Mouse (Mus musculus): ENCODE measurements around the gene Ap2a2. TPM values are rescaled to one million over a fixed set of nuclear protein-coding genes. Genes with fewer than 3 reads are reported as not detected.

Ap2a2 gene
- polyA plus RNA-seq, 1 experiment: not detected

DNA sequence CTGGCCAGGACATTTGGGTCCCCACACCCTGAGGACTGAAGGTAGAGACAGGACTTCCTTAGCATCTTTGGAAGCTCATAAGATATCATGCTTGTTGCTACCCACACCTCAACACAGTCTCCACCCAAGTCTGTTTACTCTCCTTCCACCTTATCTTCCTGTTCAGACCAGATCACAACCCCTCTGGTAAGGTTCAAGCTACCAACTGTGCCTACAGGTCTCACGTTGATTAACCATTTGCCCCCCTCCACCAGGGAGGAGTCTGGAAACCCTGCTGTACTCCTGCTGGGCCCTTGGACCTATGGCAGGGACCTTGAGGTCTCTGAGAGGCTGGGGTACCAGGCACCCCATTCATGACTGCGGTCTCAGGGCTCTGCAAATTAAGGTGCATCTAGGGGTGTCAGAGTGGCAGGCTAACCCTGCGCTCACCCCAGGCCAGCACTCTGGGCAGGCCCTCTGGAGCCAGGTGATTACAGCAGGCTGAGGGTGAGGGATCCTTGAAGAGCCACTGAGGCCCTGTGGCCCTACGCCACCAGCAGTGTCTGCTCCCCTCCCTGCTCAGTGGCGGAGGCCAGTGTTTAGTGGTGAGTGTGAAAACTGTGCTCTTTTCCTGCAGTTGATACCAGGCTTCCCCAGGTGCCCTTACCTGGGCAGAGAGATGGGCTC lies 109.8 kb downstream of the Ap2a2 start:
- TF ChIP-seq GATA1 (IDR thresholded peaks at IDR 0.05; ENCODE audit: low read length): no peak

- TF ChIP-seq GATA1 (IDR thresholded peaks at IDR 0.05; ENCODE audit: low read length): no peak
Observed at GRCm38 (mm10) chr7:141678922-141679321, 116.9 kb downstream of the Ap2a2 start.

Other genes starting within 250 kb of the Ap2a2 start
- 72.4 and 106 TPM in 2 replicates for gene Deaf1, start 234.5 kb upstream of the Ap2a2 start, polyA plus RNA-seq (2012)
- 8.7 and 9.3 TPM in 2 replicates for gene Tmem80, start 234.4 kb upstream of the Ap2a2 start, polyA plus RNA-seq (2012)
- gene Eps8l2, start 223.3 kb upstream of the Ap2a2 start, polyA plus RNA-seq (2012): not detected in 2 replicates
- 96.8 and 412 TPM in 2 replicates for gene Taldo1, start 170.0 kb upstream of the Ap2a2 start, polyA plus RNA-seq (2012)
- 16.2 and 16.7 TPM in 2 replicates for gene Gatd1, start 148.0 kb upstream of the Ap2a2 start, polyA plus RNA-seq (2012)
- not detected in 2 replicates for gene Cend1, start 132.7 kb upstream of the Ap2a2 start, polyA plus RNA-seq (2012)
- gene Slc25a22, start 124.3 kb upstream of the Ap2a2 start, polyA plus RNA-seq (2012): 66.0 and 68.6 TPM in 2 replicates
- 39.0 and 55.7 TPM in 2 replicates for gene Pidd1, start 118.1 kb upstream of the Ap2a2 start, polyA plus RNA-seq (2012)
- 3,328 and 6,963 TPM in 2 replicates for gene Rplp2, start 114.8 kb upstream of the Ap2a2 start, polyA plus RNA-seq (2012)
- gene Pnpla2, start 107.0 kb upstream of the Ap2a2 start, polyA plus RNA-seq (2012): 61.7 and 77.3 TPM in 2 replicates
- 0.09 TPM in 1 of 2 replicates, not detected in the other for gene Cracr2b, start 101.1 kb upstream of the Ap2a2 start, polyA plus RNA-seq (2012)
- gene Cd151, start 94.8 kb upstream of the Ap2a2 start, polyA plus RNA-seq (2012): 15.2 and 30.8 TPM in 2 replicates
- 88.8 and 114 TPM in 2 replicates for gene Polr2l, start 87.0 kb upstream of the Ap2a2 start, polyA plus RNA-seq (2012)
- 26.6 and 26.7 TPM in 2 replicates for gene Tspan4, start 86.9 kb upstream of the Ap2a2 start, polyA plus RNA-seq (2012)
- 14.6 and 17.4 TPM in 2 replicates for gene Chid1, start 22.3 kb upstream of the Ap2a2 start, polyA plus RNA-seq (2012)
- gene Muc6, start 93.1 kb downstream of the Ap2a2 start, polyA plus RNA-seq (2012): 0.84 and 1.0 TPM in 2 replicates
- not detected in 2 replicates for gene Muc2, start 128.2 kb downstream of the Ap2a2 start, polyA plus RNA-seq (2012)
- not detected in 2 replicates for gene Muc5ac, start 226.8 kb downstream of the Ap2a2 start, polyA plus RNA-seq (2012)

Measured in G1E-ER4 (cell line).